Mouse (Mus musculus) megakaryocyte, embryonic 14.5 days (primary cell): ENCODE data around the gene Pld3. TPM values are rescaled to one million over a fixed set of nuclear protein-coding genes. Genes with fewer than 3 reads are reported as not detected.

Source experiments
- H3K27me3 ChIP-seq: replicated peaks from 2 replicates; pipeline ENCODE3; 2012; ENCODE audit warnings: inconsistent platforms
- H3K36me3 ChIP-seq: replicated peaks from 2 replicates; pipeline ENCODE3; 2012; ENCODE audit warnings: low read length, inconsistent platforms, mixed read lengths
- H3K4me1 ChIP-seq: 2 replicates; pipeline ENCODE4 v1.6.1; 2012; ENCODE audit warnings: inconsistent platforms
- H3K4me3 ChIP-seq: replicated peaks from 2 replicates; pipeline ENCODE3; 2012; ENCODE audit warnings: moderate library complexity, mild to moderate bottlenecking, inconsistent platforms
- H3K9me3 ChIP-seq: 2 replicates; pipeline ENCODE4 v1.6.1; 2012; ENCODE audit warnings: inconsistent platforms
- FLI1 ChIP-seq: IDR thresholded peaks from 2 replicates; pipeline ENCODE4 v1.6.1; 2012; ENCODE audit warnings: low read length, inconsistent platforms, mixed read lengths
- GATA1 ChIP-seq: IDR thresholded peaks from 3 replicates; pipeline ENCODE4 v1.6.1; 2012; ENCODE audit warnings: mixed read lengths, low read length, inconsistent platforms, borderline replicate concordance
- polyA plus RNA-seq: library from polyadenylated mRNA; stranded (reverse); fragments of >175 nt; gene quantifications from 2 replicates; pipeline ENCODE4 v1.2.3, GENCODE M21; 2012; ENCODE audit warnings: low replicate concordance; ENCODE audit not compliant: insufficient read depth

The Pld3 gene
- polyA plus RNA-seq, 1 experiment: 97.1 TPM

GRCm38 (mm10) chr7:27572133-27572532 is 19.1 kb upstream of the Pld3 start:
- TF ChIP-seq GATA1 (no peak), FLI1 (no peak)
- Histone ChIP-seq H3K36me3 (peaks cover 88% of the 10 kb centered on the region), H3K27me3 (no peaks in the 10 kb centered on the region), H3K9me3 (no peaks in the 10 kb centered on the region), H3K4me3 (peak overlapping the region; percentile 52), H3K4me1 (peaks cover 36% of the 10 kb centered on the region)

- Histone ChIP-seq H3K4me3 (no peak overlapping the region), H3K9me3 (no peaks in the 10 kb centered on the region), H3K4me1 (peaks cover 27% of the 10 kb centered on the region), H3K27me3 (no peaks in the 10 kb centered on the region), H3K36me3 (peaks cover 81% of the 10 kb centered on the region)
- TF ChIP-seq FLI1 (no peak), GATA1 (no peak)
Observed at GRCm38 (mm10) chr7:27569580-27570224, 16.7 kb upstream of the Pld3 start.

- Histone ChIP-seq H3K9me3 (no peaks in the 10 kb centered on the region), H3K4me3 (no peak overlapping the region), H3K36me3 (peaks cover 76% of the 10 kb centered on the region), H3K4me1 (peaks cover 30% of the 10 kb centered on the region), H3K27me3 (no peaks in the 10 kb centered on the region)
- TF ChIP-seq FLI1 (no peak), GATA1 (no peak)
Observed at GRCm38 (mm10) chr7:27560978-27561377, 8.0 kb upstream of the Pld3 start.

GRCm38 (mm10) chr7:27560291-27560887 is 7.4 kb upstream of the Pld3 start:
- Histone ChIP-seq H3K4me3 (no peak overlapping the region), H3K36me3 (peaks cover 78% of the 10 kb centered on the region), H3K27me3 (no peaks in the 10 kb centered on the region), H3K4me1 (peaks cover 33% of the 10 kb centered on the region), H3K9me3 (no peaks in the 10 kb centered on the region)
- TF ChIP-seq FLI1 (no peak), GATA1 (no peak)

- peaks cover 46% of the 10 kb centered on the region for H3K4me1 ChIP-seq
- peaks cover 21% of the 10 kb centered on the region for H3K36me3 ChIP-seq
- no peaks in the 10 kb centered on the region for H3K9me3 ChIP-seq
- H3K4me3 ChIP-seq: peak overlapping the region; percentile 95
- TF ChIP-seq FLI1: no peak
- no peak for TF ChIP-seq GATA1
- H3K27me3 ChIP-seq: no peaks in the 10 kb centered on the region
Observed at GRCm38 (mm10) chr7:27552070-27552469, 948 bp downstream of the Pld3 start.

- peaks cover 1% of the 10 kb centered on the region for H3K36me3 ChIP-seq
- H3K4me3 ChIP-seq: peak overlapping the region; percentile 10
Observed at GRCm38 (mm10) chr7:27549597-27549996, 3.4 kb downstream of the Pld3 start.

GRCm38 (mm10) chr7:27544675-27545370 is 8.2 kb downstream of the Pld3 start:
- Histone ChIP-seq H3K27me3 (no peaks in the 10 kb centered on the region), H3K36me3 (peaks cover 10% of the 10 kb centered on the region), H3K9me3 (no peaks in the 10 kb centered on the region), H3K4me3 (peak overlapping the region; percentile 65), H3K4me1 (peaks cover 55% of the 10 kb centered on the region)
- TF ChIP-seq FLI1 (no peak), GATA1 (no peak)

More at GRCm38 (mm10) chr7:27549597-27549996, 3.4 kb downstream of the Pld3 start:
- Histone ChIP-seq H3K27me3 (no peaks in the 10 kb centered on the region), H3K9me3 (no peaks in the 10 kb centered on the region), H3K4me1 (peaks cover 47% of the 10 kb centered on the region)
- TF ChIP-seq FLI1 (no peak), GATA1 (no peak)

GRCm38 (mm10) chr7:27543851-27544250 is 9.2 kb downstream of the Pld3 start:
- peaks cover 5% of the 10 kb centered on the region for H3K27me3 ChIP-seq
- H3K9me3 ChIP-seq: no peaks in the 10 kb centered on the region
- no peak overlapping the region for H3K4me3 ChIP-seq
- H3K4me1 ChIP-seq: peaks cover 58% of the 10 kb centered on the region
- H3K36me3 ChIP-seq: peaks cover 19% of the 10 kb centered on the region
- TF ChIP-seq FLI1 (no peak), GATA1 (no peak)

- no peaks in the 10 kb centered on the region for H3K9me3 ChIP-seq
- H3K27me3 ChIP-seq: peaks cover 5% of the 10 kb centered on the region
- H3K4me1 ChIP-seq: peaks cover 59% of the 10 kb centered on the region
- H3K4me3 ChIP-seq: peak overlapping the region; percentile 93
- peaks cover 19% of the 10 kb centered on the region for H3K36me3 ChIP-seq
- TF ChIP-seq GATA1: no peak
Observed at GRCm38 (mm10) chr7:27543065-27543464, 10.0 kb downstream of the Pld3 start.
